In the genomic region with DNA sequence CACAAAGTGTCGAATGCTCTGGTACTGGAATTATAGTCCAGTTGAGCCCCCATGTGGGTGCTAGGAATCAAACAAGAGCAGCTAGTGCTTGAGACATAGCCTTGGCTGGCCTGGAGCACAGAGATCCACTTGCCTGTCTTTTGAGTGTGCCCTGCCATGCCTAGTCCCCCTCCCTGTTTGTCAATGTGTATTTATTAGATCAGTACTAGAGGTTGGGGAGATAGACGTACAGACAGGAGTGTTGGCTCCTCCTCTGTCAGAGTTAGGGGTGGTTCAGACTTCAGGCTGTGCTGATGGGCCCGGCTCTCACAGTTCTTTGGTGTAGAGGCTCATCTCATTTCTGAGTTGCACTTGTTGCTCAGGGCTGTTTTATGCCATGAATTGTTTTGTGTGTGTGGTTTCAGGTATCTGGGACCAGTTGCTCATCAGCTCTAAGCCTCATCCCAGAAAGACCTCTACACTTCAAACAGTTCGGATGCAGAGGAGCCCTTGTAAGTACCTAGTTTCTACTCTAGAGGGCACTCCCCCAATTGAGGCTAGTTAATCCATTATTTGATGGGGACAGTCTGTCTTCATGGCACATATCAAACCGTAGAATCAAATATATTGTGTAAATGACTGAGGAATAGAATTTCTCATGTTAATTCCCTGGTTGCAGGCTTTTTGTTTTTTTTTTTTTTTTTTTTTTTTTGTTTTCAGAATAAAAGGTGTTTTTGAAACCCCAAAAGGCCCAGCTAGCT, we compare ENCODE assay signal across 8 mouse cellular contexts. TPM values are rescaled to one million over a fixed set of nuclear protein-coding genes. Genes with fewer than 3 reads are reported as not detected.
DNase-seq lines count a peak whose midpoint lies in the region; ATAC-seq and TF ChIP-seq lines count a peak whose summit lies in the region.

No protein-coding gene starts in this region.

- 61% methylated on average over 5 of the region's 5 CpGs for WGBS in limb, embryonic 13.5 days
- 61% methylated on average over 5 of the region's 5 CpGs for WGBS in neural tube, embryonic 11.5 days

- H3K4me1 ChIP-seq in limb, embryonic 13.5 days = peaks cover 15% of the 10 kb centered on the region
- peaks cover 7% of the 10 kb centered on the region for H3K4me1 ChIP-seq in neural tube, embryonic 11.5 days (ENCODE audit: control insufficient read depth, insufficient read depth, low read length)

- DNase-seq in gastrocnemius, adult 2 months = no peak
- no peak for DNase-seq in gastrocnemius, postnatal 4 days (ENCODE audit: low spot score in 2 of 2)
- DNase-seq in A20 (ENCODE audit: low read depth, low spot score) = peak; percentile 80
- DNase-seq in c-Kit-positive CD71-negative TER-119-negative erythroid progenitor cells, embryonic 14.5 days (ENCODE audit: low read depth) = peak; percentile 34
- peak; percentile 31 for DNase-seq in heart, adult 8-10 months (ENCODE audit: low spot score)
- DNase-seq in neural tube, embryonic 11.5 days (ENCODE audit: low spot score) = peak; percentile 26
- DNase-seq in gastrocnemius, postnatal 25 days = no peak

- peak; percentile 63 for TF ChIP-seq CTCF in gastrocnemius, adult 2 months (IDR thresholded peaks at IDR 0.05)

- no peak for ATAC-seq in limb, embryonic 13.5 days (ENCODE audit: low FRiP score, low read depth)
- ATAC-seq in neural tube, embryonic 11.5 days (ENCODE audit: insufficient read depth, low FRiP score, low TSS enrichment) = no peak

- no peaks in the 10 kb centered on the region for H3K9me3 ChIP-seq in limb, embryonic 13.5 days
- H3K9me3 ChIP-seq in neural tube, embryonic 11.5 days (ENCODE audit: control insufficient read depth, low read length) = no peaks in the 10 kb centered on the region

- peaks cover 46% of the 10 kb centered on the region for H3K36me3 ChIP-seq in limb, embryonic 13.5 days
- peaks cover 7% of the 10 kb centered on the region for H3K36me3 ChIP-seq in neural tube, embryonic 11.5 days (ENCODE audit: control insufficient read depth, insufficient read depth, low read length)

- H3K27ac ChIP-seq in gastrocnemius, adult 2 months = no peak overlapping the region
- H3K27ac ChIP-seq in limb, embryonic 13.5 days = no peak overlapping the region
- H3K27ac ChIP-seq in neural tube, embryonic 11.5 days (ENCODE audit: low read depth, low read length) = no peak overlapping the region

- no peak overlapping the region for H3K4me3 ChIP-seq in gastrocnemius, adult 2 months
- H3K4me3 ChIP-seq in limb, embryonic 13.5 days = peak overlapping the region; percentile 91; the same call in 1 of the 2 replicates
- H3K4me3 ChIP-seq in neural tube, embryonic 11.5 days (ENCODE audit: low read depth, low read length) = no peak overlapping the region; the same call in 1 of the 2 replicates

- no peaks in the 10 kb centered on the region for H3K27me3 ChIP-seq in limb, embryonic 13.5 days
- no peaks in the 10 kb centered on the region for H3K27me3 ChIP-seq in neural tube, embryonic 11.5 days (ENCODE audit: control insufficient read depth, insufficient read depth, low read length)

- peak overlapping the region; percentile 84 for H3K4me2 ChIP-seq in limb, embryonic 13.5 days (replicated peaks)
- peak overlapping the region; percentile 70 for H3K4me2 ChIP-seq in neural tube, embryonic 11.5 days (ENCODE audit: low read depth)

- intact Hi-C loops in gastrocnemius, adult 2 months (cut with DNase I) = loop anchor here (5.0 kb wide), 1 partner anchor 170 kb away; the partner anchor contains the start of gene Aldh1l2

- H3K9ac ChIP-seq in limb, embryonic 13.5 days = peak overlapping the region; percentile 1; the same call in 1 of the 2 replicates
- no peak overlapping the region for H3K9ac ChIP-seq in neural tube, embryonic 11.5 days (ENCODE audit: low read length)

RNA-seq across cellular contexts. Expression of gene D10Wsu102e, which starts 1.8 kb away (rescaled TPM):
- total RNA-seq in gastrocnemius, adult 2 months (2021) = under 1 TPM; 0.70 to 0.84 TPM
- under 1 TPM; 0.93 to 0.96 TPM for total RNA-seq in gastrocnemius, postnatal 4 days (2021)
- under 1 TPM; 0.57 to 0.72 (median 0.60) TPM for total RNA-seq in heart, adult 8-10 months (2022)
- 0.69 and 0.76 TPM in 2 replicates for polyA plus RNA-seq in limb, embryonic 13.5 days (2015; fragmentation: Nextera tagmentation; extraction: Ambion mirVana)
- polyA plus RNA-seq in neural tube, embryonic 11.5 days (2014; fragmentation: Nextera tagmentation; extraction: Ambion mirVana) = 0.97 and 1.0 TPM in 2 replicates
- total RNA-seq in gastrocnemius, postnatal 25 days (2021) = under 1 TPM; 0.59 to 0.62 TPM

RNA-seq across cellular contexts. Expression of gene Slc41a2, which starts 24.1 kb away (rescaled TPM):
- total RNA-seq in gastrocnemius, adult 2 months (2021) = 1 to 10 TPM in 1 of 2 experiments, under 1 TPM in 1; 0.46 to 1.1 TPM
- 1 to 10 TPM; 2.6 to 3.5 TPM for total RNA-seq in gastrocnemius, postnatal 4 days (2021)
- total RNA-seq in heart, adult 8-10 months (2022) = 1 to 10 TPM in 3 of 4 experiments, under 1 TPM in 1; 0.88 to 2.9 (median 1.9) TPM
- 1.2 and 1.5 TPM in 2 replicates for polyA plus RNA-seq in limb, embryonic 13.5 days (2015; fragmentation: Nextera tagmentation; extraction: Ambion mirVana)
- 0.97 and 1.2 TPM in 2 replicates for polyA plus RNA-seq in neural tube, embryonic 11.5 days (2014; fragmentation: Nextera tagmentation; extraction: Ambion mirVana)
- 1 to 10 TPM in 1 of 2 experiments, under 1 TPM in 1; 0.92 to 1.1 TPM for total RNA-seq in gastrocnemius, postnatal 25 days (2021)

Comparison
In these comparisons a context has a peak if more than half of its experiments do, and no peak if none do; other contexts are left out.
1. DNase-seq: peak in A20 (single experiment), c-Kit-positive CD71-negative TER-119-negative erythroid progenitor cells, embryonic 14.5 days (single experiment), heart, adult 8-10 months (single experiment) and neural tube, embryonic 11.5 days (single experiment); none in gastrocnemius, adult 2 months (single experiment), gastrocnemius, postnatal 4 days (0 of 2) and gastrocnemius, postnatal 25 days (single experiment).